Mouse (Mus musculus) retina, adult 2 months (tissue): ENCODE data around the gene Ap4b1.
"Not testable (repeated sequence)": the region's sequence is repeated elsewhere in the genome, so short reads cannot be mapped to it uniquely, and the experiment has no call there.

ENCODE experiments used
- DNase-seq: peaks from one replicate; pipeline ENCODE4 v3.0.0-alpha.2; 2012; ENCODE audit warnings: low read depth, low spot score

Ap4b1 gene

GRCm38 (mm10) chr3:103808891-103809798, at the start of gene Ap4b1, which contains the start of the genes Dclre1b and Gm43064:
TSS of gene Ap4b1 (plus strand) at chr3:103809520.
TSS of gene Dclre1b (minus strand) at chr3:103809444.
TSS of gene Gm43064 (plus strand) at chr3:103809573.
- peak; percentile 86 for DNase-seq

DNA sequence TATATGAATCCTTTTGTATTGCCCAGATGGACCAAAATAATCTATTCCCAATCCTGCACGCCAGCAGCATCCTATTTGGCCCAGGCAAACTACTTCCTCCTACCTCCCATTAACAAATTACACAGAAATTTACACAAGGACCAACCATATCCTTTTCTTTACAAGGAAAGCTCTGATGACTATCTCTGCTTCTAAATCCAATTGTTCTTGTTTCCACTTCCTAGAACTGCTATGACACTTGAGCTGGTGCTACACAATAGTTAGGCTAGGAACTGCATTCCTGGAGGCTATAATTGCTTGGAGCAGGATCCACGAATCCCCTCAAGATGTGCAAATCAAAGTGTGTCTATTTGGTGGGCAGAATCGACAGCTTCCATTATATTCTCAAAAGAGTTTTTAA, 42.5 kb upstream of the Ap4b1 start:
- no peak for DNase-seq

DNA sequence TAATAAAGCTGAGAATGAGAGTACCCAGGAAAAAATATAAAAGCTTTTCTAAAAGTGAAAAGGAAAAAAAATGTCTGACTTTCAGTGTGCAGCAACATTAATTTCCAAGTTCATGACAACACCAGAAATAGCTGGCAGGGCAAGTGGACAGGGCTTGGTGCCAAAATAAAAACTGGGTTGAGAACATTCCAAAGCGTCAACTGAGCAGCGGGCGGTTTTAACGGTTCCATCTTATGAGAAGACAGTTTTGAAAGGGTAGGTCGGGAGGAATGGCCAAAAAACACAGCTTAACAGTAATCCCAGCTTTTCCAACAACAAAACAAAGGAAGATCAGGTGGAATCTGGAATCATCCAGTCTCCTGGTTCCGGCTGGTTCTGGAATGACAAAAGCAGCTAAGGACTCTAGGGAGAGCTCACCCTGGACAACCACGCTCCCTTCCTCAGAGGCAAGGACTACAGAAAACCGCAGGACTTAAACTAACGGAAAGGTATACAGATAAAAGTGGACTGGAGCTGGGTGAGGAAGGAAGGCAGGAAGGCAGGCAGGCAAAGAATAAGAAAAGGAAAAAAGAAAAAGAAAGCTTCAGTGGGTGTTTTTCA, 37.7 kb upstream of the Ap4b1 start:
- no peak for DNase-seq

- no peak for DNase-seq
Measured at GRCm38 (mm10) chr3:103772846-103773245, 36.5 kb upstream of the Ap4b1 start.

- no peak for DNase-seq
Measured at GRCm38 (mm10) chr3:103773508-103773907, 35.8 kb upstream of the Ap4b1 start.

DNA sequence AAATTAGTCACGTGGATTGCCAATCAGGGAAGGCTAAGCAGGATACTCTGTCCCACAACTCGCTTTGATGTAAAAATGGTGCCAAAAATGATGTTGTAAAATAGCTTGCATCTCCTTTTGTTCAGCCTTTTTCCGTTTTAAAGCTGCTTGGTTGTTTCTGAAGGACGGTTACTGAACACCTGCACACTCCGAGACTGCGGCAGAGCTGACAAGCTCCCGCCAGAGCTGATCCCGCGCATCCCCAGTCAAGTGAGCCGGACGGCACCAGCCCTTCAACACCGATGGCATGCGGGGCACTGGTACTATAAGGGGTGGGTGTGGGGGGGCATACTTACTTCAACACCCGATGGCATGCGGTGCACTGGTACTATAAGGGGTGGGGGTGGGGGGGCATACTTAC, 35.3 kb upstream of the Ap4b1 start:
- DNase-seq: no peak

DNA sequence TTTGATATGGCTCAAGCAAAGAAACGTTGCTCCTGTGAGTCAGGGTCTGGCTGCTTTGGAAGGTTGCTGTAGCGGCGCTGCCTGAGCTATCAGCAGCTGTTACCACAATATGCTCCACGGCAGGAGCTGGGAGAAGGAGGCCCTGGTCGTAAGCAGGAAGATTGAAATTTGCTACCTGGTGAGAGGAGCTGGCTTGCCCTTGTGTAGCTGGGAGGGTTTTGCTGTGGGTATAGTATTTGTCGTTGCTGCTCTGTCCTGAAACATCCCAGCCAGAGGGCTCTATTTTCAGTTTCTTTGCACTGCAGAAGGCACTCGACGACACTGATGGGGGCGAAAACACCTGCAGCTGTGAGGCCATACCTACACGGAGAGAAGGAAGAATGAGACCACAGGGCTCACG, 31.4 kb upstream of the Ap4b1 start:
- DNase-seq: no peak

- no peak for DNase-seq
Measured at GRCm38 (mm10) chr3:103778660-103779059, 30.7 kb upstream of the Ap4b1 start.

DNA sequence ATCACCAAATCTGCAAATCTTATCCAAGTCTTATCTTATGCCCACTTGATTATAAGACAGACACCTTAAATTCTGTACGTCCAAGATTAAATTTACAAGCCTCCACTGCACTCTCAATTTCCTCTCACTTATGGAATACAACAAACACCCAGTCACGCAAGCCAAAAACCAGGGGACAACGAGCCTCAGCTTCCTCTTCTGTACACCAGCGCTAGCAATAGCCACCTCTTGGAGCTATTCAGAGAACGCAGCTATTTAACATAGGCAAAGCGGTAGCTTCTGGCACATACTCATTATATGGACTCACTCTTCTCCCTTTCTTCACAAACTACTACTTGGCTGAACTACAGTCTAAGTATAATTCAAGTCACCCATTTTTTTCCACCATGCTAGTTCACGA, 30.1 kb upstream of the Ap4b1 start:
- no peak for DNase-seq

DNA sequence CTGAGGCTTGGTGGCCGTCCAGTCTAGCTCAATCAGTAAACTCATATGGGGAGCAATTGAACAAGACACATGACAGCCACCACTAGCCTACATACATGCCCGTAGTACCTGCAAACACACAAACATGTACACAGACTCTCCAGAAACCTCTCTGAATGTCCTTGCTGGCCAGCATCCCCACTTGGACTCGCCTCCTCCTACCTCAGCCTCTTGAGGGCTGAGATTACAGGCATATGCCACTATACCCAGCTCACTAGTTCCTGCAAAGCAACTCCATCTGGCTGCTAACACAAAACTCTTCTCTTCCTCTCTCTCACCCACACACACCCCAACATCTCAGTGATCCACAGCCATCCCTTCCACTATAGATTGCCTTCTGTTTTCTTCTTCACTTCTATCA, 29.0 kb upstream of the Ap4b1 start:
- DNase-seq: no peak

GRCm38 (mm10) chr3:103780777-103781176, 28.5 kb upstream of the Ap4b1 start:
- DNase-seq: no peak

- DNase-seq: no peak
Measured at GRCm38 (mm10) chr3:103782844-103783609, 26.3 kb upstream of the Ap4b1 start.

- DNase-seq: no peak
Measured at GRCm38 (mm10) chr3:103787225-103787624, 22.1 kb upstream of the Ap4b1 start.

DNA sequence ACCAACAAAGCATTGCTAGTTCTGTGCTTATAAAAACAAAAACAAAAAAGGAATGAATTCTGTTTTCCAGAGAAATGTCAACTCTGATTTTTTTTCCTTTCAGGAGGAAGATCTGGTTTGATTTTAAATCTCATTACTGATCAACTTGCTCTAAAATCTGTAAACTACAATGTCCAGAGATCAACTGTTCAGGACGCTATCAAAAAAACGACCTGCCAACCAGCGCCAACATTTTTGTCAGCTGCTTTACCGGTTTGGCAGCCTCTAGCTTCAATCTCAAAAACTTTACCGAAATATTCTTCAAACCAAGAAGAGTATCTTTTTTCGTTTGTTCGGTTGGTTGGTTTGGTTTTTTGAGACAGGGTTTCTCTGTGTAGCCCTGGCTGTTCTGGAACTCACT, 20.2 kb upstream of the Ap4b1 start:
- no peak for DNase-seq

DNA sequence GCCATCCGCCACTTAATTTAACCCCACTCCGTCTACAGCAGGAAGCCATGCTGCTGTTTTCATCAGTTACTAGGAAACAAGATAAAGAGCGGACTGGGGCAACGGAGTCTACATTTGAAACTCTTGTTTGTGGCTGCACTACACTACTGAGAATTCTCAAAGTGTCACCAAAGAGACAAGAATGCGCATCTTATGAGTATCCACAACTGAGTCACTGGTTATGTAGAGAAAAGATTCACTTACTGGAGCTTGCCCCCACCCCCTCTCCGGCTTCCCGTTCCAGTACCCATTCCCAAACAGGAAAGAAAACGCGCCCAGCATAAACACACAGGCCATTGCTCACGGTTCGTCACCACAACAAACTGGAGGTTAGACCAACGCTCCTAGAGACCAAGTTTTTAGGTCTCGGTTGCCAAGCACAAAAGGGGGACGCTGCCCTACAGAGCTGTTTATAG, 19.4 kb upstream of the Ap4b1 start:
- DNase-seq: no peak

GRCm38 (mm10) chr3:103790346-103791145, 18.8 kb upstream of the Ap4b1 start:
- no peak for DNase-seq

- peak; percentile 75 for DNase-seq
Measured at GRCm38 (mm10) chr3:103791230-103792110, 17.9 kb upstream of the Ap4b1 start, which contains the start of gene Hipk1. TSS of gene Hipk1 (minus strand) at chr3:103791563.

DNA sequence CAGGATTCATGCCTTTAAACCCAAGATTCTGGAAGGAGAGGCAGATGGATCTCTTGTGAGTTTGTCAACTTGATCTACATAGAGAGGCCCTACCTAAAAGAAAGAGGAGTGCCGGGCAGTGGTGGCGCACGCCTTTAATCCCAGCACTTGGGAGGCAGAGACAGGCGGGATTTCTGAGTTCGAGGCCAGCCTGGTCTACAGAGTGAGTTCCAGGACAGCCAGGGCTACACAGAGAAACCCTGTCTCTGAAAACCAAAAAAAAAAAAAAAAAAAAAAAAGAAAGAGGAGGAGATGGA, 17.3 kb upstream of the Ap4b1 start:
- DNase-seq: not testable (repeated sequence)

DNA sequence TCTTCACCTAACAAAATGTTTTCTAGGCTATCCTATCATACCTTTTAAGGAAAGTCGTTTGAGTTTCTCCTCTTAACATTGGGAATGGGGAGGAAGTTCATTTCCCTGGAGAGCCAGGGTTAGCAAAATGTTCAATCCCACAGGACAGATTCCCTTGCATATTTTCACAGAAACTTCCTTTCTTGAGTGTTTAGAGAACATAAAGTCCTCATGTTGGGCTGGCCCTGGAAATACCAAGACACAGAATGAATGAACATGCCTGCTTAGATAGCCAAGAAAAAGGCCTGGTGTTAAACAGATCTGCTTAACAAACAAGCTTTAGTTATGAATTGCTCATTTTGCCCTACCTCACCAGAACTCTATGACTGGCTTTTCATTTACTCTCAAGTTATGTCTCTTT, 16.8 kb upstream of the Ap4b1 start:
- no peak for DNase-seq

DNA sequence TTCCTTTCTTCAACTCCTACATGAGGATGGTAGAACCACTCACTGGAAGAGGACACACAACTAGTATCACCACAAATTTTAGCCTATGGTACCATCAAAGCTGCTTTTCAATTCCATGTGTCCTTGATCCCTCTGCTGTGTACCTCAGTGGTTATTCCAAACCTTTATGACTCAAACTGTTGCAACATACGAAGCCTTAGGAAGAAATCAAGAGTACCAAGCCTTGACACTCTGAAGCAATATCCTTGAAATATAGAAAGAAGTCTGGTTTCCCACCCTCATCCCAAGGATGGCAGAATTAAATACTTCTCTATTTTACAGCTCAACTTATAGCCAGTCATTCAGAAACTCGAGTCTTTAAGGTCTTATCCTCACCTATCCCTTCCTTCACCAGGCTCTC, 12.9 kb upstream of the Ap4b1 start:
- no peak for DNase-seq
